Mouse (Mus musculus) midbrain, postnatal 0 days (tissue): ENCODE data around the gene Ptbp1. TPM values are rescaled to one million over a fixed set of nuclear protein-coding genes. Genes with fewer than 3 reads are reported as not detected.
A peak's percentile ranks its signal among the peaks of the same experiment; 100 is the strongest.

ENCODE experiments used
- ATAC-seq: fragments of 200-750 bp; cut with Nextera tagmentation; 2 replicates; pipeline ENCODE4 v1.8.0; 2017; ENCODE audit warnings: moderate number of reproducible peaks, mild to moderate bottlenecking, moderate TSS enrichment, moderate library complexity; ENCODE audit not compliant: low FRiP score
- DNase-seq: peaks from one replicate; pipeline ENCODE4 v3.0.0-alpha.2; 2015; ENCODE audit warnings: low spot score
- H3K27ac ChIP-seq: fragments of 300-500 bp; sonication (generic); 2 replicates; pipeline ENCODE4 v1.5.1; 2014; ENCODE audit warnings: low read depth, mild to moderate bottlenecking, low read length, mixed read lengths
- H3K27me3 ChIP-seq: fragments of 300-500 bp; sonication (generic); 2 replicates; pipeline ENCODE4 v1.6.1; 2014; ENCODE audit warnings: low read length, control low read depth, mixed read lengths; ENCODE audit not compliant: insufficient read depth
- H3K36me3 ChIP-seq: fragments of 300-500 bp; sonication (generic); 2 replicates; pipeline ENCODE4 v1.6.1; 2014; ENCODE audit warnings: low read length, control low read depth, mixed read lengths; ENCODE audit not compliant: insufficient read depth
- H3K4me1 ChIP-seq: fragments of 300-500 bp; sonication (generic); 2 replicates; pipeline ENCODE4 v1.6.1; 2014; ENCODE audit warnings: mild to moderate bottlenecking, control low read depth, antibody characterized with exemption, low read length, mixed read lengths; ENCODE audit not compliant: insufficient read depth
- H3K4me2 ChIP-seq: fragments of 300-500 bp; sonication (generic); 2 replicates; pipeline ENCODE4 v1.6.1; 2014; ENCODE audit warnings: low read depth, mild to moderate bottlenecking, low read length, mixed read lengths; ENCODE audit not compliant: poor library complexity, severe bottlenecking
- H3K4me3 ChIP-seq: fragments of 300-500 bp; sonication (generic); 2 replicates; pipeline ENCODE4 v1.5.1; 2014; ENCODE audit warnings: low read depth, mild to moderate bottlenecking, low read length, moderate library complexity
- H3K9ac ChIP-seq: fragments of 300-500 bp; sonication (generic); replicated peaks from 2 replicates; pipeline ENCODE4 v1.6.1; 2014; ENCODE audit warnings: mild to moderate bottlenecking, low read length, moderate library complexity, mixed read lengths; ENCODE audit not compliant: poor library complexity, severe bottlenecking
- H3K9me3 ChIP-seq: fragments of 300-500 bp; sonication (generic); 2 replicates; pipeline ENCODE4 v1.6.1; 2016; ENCODE audit warnings: low read length, control low read depth
- CTCF ChIP-seq: IDR thresholded peaks from 2 replicates; pipeline ENCODE4 v1.5.1; 2016; ENCODE audit warnings: antibody characterized with exemption, mild to moderate bottlenecking
- WGBS: fragments of 180-500 bp; shearing (Covaris S2); extraction: QIAGEN DNeasy Blood & Tissue Kit; methylation state at CpG from one replicate; pipeline ENCODE4 v1.1.7; 2014; 5-methylcytosine and 5-hydroxymethylcytosine counted together
- polyA plus RNA-seq: library from polyadenylated mRNA; unstranded; fragments of >200 nt; fragmentation: Nextera tagmentation; extraction: Ambion mirVana; gene quantifications from 2 replicates; pipeline ENCODE4 v1.2.1, GENCODE M21; 2015
- total RNA-seq: library from RNA; depleted of rRNA; stranded (reverse); fragments of >200 nt; gene quantifications from 2 replicates; pipeline ENCODE4 v1.2.3, GENCODE M21; 2014

The Ptbp1 gene
- total and polyA plus RNA-seq, 2 experiments from 2014 or later, result 49.7 to 114 TPM

GRCm38 (mm10) chr10:79873715-79874289 is 19.6 kb downstream of the Ptbp1 start:
- under 1% methylated on average over 26 of the region's 26 CpGs for WGBS
- Histone ChIP-seq H3K27ac (peak overlapping the region; percentile 99), H3K9me3 (no peaks in the 10 kb centered on the region), H3K4me3 (peak overlapping the region; percentile 70), H3K36me3 (no peaks in the 10 kb centered on the region), H3K4me2 (peak overlapping the region; percentile 92), H3K4me1 (peaks cover 9% of the 10 kb centered on the region; the same call in 1 of the 2 replicates), H3K9ac (peak overlapping the region; percentile 98), H3K27me3 (no peaks in the 10 kb centered on the region)
- DNase-seq, result no peak
- no peak for TF ChIP-seq CTCF
- ATAC-seq, result peak; percentile 4

DNA sequence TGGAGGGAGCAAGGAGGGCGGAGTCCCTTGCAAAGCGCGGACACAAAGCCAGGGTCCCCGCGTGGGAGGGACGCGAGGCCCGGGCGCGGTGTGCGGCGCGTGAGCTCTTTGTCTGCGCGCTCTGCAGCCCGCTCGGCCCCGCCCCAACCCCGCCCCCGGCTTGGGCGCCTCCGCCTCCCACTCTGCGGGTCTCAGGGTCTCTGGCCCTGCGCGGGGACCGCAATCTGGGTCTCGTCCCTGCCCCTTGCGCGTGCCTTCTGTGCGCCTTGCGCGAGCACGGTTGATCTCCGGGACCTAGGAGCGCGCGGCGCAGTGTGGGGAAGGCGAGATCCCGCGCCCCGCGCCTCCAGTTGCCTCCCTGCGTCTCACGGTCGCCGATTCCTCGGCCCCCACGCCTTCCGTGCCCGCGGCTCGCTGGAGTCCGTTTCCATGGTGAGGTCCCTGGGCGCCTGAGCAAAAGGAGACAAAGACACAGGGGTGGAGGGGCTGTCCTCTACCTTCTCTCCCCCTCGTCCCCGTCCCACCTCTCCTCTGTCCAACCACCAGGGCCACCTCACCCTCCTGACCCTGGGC is 20.1 kb downstream of the Ptbp1 start, which contains the start of the genes Prtn3 and Plppr3:
Gene Prtn3 (plus strand): TSS at position 187 of the 573 bp plus-strand sequence.
Gene Plppr3 (minus strand): TSS at position 345 of the 573 bp plus-strand sequence.
- TF ChIP-seq CTCF, result no peak
- H3K4me1 ChIP-seq, result peaks cover 6% of the 10 kb centered on the region; the same call in 1 of the 2 replicates
- ATAC-seq (peak; percentile 87), DNase-seq (peak; percentile 89)
- H3K9me3 ChIP-seq, result no peaks in the 10 kb centered on the region
- H3K27ac ChIP-seq, result peak within 1 kb of the TSS; percentile 99
- WGBS, result 0% methylated on average over 22 of the region's 57 CpGs
- H3K9ac ChIP-seq, result peak within 1 kb of the TSS; percentile 98
- H3K27me3 ChIP-seq, result no peaks in the 10 kb centered on the region
- no peaks in the 10 kb centered on the region for H3K36me3 ChIP-seq
- H3K4me2 ChIP-seq, result peak within 1 kb of the TSS; percentile 92
- H3K4me3 ChIP-seq, result peak within 1 kb of the TSS; percentile 70

DNA sequence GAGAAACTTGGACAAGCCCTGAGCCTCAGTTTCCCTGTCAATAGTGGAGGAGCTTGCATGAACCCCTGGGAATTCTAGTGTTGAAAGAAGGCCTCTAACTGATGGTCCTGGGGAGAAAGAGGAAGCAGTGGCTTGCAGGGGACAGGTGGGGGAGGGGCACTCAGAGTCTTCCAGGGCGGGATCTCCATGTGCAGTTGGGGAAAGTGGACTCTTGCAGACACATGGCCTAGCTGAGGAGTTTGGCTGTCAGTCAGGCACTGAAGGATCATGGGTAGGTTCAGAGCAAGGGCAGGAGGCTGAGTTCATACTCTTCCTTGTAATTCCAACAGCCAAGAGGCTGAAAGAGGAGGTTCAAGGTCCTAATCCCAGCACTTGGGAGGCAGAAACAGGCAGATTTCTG is 22.9 kb downstream of the Ptbp1 start:
- Histone ChIP-seq H3K9me3 (no peaks in the 10 kb centered on the region), H3K36me3 (no peaks in the 10 kb centered on the region), H3K4me2 (no peak overlapping the region), H3K4me3 (no peak overlapping the region), H3K27me3 (no peaks in the 10 kb centered on the region), H3K9ac (no peak overlapping the region), H3K27ac (no peak overlapping the region), H3K4me1 (peaks cover 6% of the 10 kb centered on the region; the same call in 1 of the 2 replicates)
- no peak for DNase-seq
- ATAC-seq, result no peak
- no peak for TF ChIP-seq CTCF
- 53% methylated on average over 1 of the region's 1 CpGs for WGBS

GRCm38 (mm10) chr10:79877757-79878156 is 23.5 kb downstream of the Ptbp1 start:
- 36% methylated on average over 12 of the region's 12 CpGs for WGBS
- H3K9ac ChIP-seq, result no peak overlapping the region
- H3K27me3 ChIP-seq, result no peaks in the 10 kb centered on the region
- ATAC-seq (no peak), DNase-seq (no peak)
- no peak overlapping the region for H3K27ac ChIP-seq
- H3K4me1 ChIP-seq, result peaks cover 6% of the 10 kb centered on the region; the same call in 1 of the 2 replicates
- no peak for TF ChIP-seq CTCF
- H3K9me3 ChIP-seq, result no peaks in the 10 kb centered on the region
- H3K4me2 ChIP-seq, result no peak overlapping the region
- no peaks in the 10 kb centered on the region for H3K36me3 ChIP-seq
- no peak overlapping the region for H3K4me3 ChIP-seq

DNA sequence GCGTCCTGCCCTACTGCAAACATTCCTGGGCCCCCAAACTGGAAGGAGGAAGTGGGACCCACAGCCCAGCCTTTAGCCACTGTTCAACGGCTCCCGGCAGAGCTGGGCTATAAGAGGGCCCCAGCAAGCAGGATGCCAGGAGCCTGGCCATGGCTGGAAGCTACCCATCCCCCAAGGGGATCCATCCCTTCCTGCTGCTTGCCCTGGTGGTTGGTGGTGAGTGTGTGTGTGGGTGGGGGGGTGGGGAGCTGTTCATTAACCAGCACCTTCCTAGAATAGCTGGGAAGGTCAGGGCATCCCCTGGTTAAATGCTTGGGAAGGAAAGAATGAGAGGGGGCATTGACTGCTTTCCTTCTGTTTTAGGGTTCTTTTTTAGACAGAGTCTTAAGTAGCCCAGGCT is 25.3 kb downstream of the Ptbp1 start:
- no peaks in the 10 kb centered on the region for H3K9me3 ChIP-seq
- no peak overlapping the region for H3K9ac ChIP-seq
- no peaks in the 10 kb centered on the region for H3K27me3 ChIP-seq
- H3K27ac ChIP-seq, result no peak overlapping the region
- DNase-seq, result no peak
- H3K4me3 ChIP-seq, result no peak overlapping the region
- TF ChIP-seq CTCF, result no peak
- H3K36me3 ChIP-seq, result no peaks in the 10 kb centered on the region
- H3K4me1 ChIP-seq, result peaks cover 6% of the 10 kb centered on the region; the same call in 1 of the 2 replicates
- no peak overlapping the region for H3K4me2 ChIP-seq
- no peak for ATAC-seq
- WGBS, result 71% methylated on average over 3 of the region's 3 CpGs

- Histone ChIP-seq H3K4me1 (no peaks in the 10 kb centered on the region; the same call in 1 of the 2 replicates), H3K27ac (no peak overlapping the region), H3K4me2 (no peak overlapping the region), H3K9me3 (no peaks in the 10 kb centered on the region), H3K36me3 (no peaks in the 10 kb centered on the region), H3K9ac (no peak overlapping the region), H3K27me3 (no peaks in the 10 kb centered on the region), H3K4me3 (no peak overlapping the region)
- ATAC-seq, result no peak
- no peak for TF ChIP-seq CTCF
- 24% methylated on average over 9 of the region's 9 CpGs for WGBS
- DNase-seq, result no peak
These were observed 26.5 kb downstream of the Ptbp1 start for GRCm38 (mm10) chr10:79880721-79881120.
